Mouse (Mus musculus) left cerebral cortex, postnatal 10 days (tissue): ENCODE measurements around the gene Jag2. TPM values are rescaled to one million over a fixed set of nuclear protein-coding genes. Genes with fewer than 3 reads are reported as not detected.

Experiments
- DNase-seq, 2 experiments: peaks; one replicate each; pipeline ENCODE4 v3.0.0; 2021 to 2022; ENCODE audit warnings: low spot score in 2 of 2, mixed read lengths in 1 of 2; ENCODE audit errors: extremely low spot score in 1 of 2
- intact Hi-C: fragments of 180-260 bp; cut with DNase I; formaldehyde crosslinking; loops from one replicate; pipeline ENCODE4 v1.15.1; 2025
- total RNA-seq, 2 experiments: library from RNA; stranded (reverse); gene quantifications; 2 replicates each; pipeline ENCODE4 v1.2.3; 2021

Jag2 gene
- total RNA-seq, 2 experiments from 2014 or later: 60.0 to 60.9 TPM

GRCm38 (mm10) chr12:112914527-112914926 is 15.0 kb downstream of the Jag2 start:
- peak in 1 of 2 experiments; percentile 77 for DNase-seq
- intact Hi-C loops: no loop called here

GRCm38 (mm10) chr12:112912951-112913745 is 16.4 kb downstream of the Jag2 start:
- intact Hi-C loops: no loop called here
- no peak for DNase-seq

GRCm38 (mm10) chr12:112911701-112912100 is 17.9 kb downstream of the Jag2 start:
- no peak for DNase-seq
- intact Hi-C loops: no loop called here

- intact Hi-C loops: no loop called here
- no peak for DNase-seq
These were observed 20.6 kb downstream of the Jag2 start for GRCm38 (mm10) chr12:112908991-112909390.

- DNase-seq: no peak
- intact Hi-C loops: no loop called here
These were observed 24.6 kb downstream of the Jag2 start for GRCm38 (mm10) chr12:112905001-112905400.

- DNase-seq: no peak
- intact Hi-C loops: no loop called here
These were observed 25.6 kb downstream of the Jag2 start for GRCm38 (mm10) chr12:112903941-112904340.

GRCm38 (mm10) chr12:112900641-112901040 is 28.9 kb downstream of the Jag2 start:
- intact Hi-C loops: no loop called here
- no peak for DNase-seq

- intact Hi-C loops: no loop called here
- no peak for DNase-seq
These were observed 30.6 kb downstream of the Jag2 start for GRCm38 (mm10) chr12:112898960-112899359.

- intact Hi-C loops: no loop called here
- DNase-seq: no peak
These were observed 31.2 kb downstream of the Jag2 start for GRCm38 (mm10) chr12:112898351-112898750.

- peak in 1 of 2 experiments; percentile 72 for DNase-seq
- intact Hi-C loops: no loop called here
These were observed 31.9 kb downstream of the Jag2 start for GRCm38 (mm10) chr12:112897522-112898212.

- intact Hi-C loops: no loop called here
- no peak for DNase-seq
These were observed 34.6 kb downstream of the Jag2 start for GRCm38 (mm10) chr12:112894969-112895368.

GRCm38 (mm10) chr12:112894303-112894884 is 35.2 kb downstream of the Jag2 start:
- intact Hi-C loops: no loop called here
- DNase-seq: no peak

GRCm38 (mm10) chr12:112885465-112885864 is 44.1 kb downstream of the Jag2 start:
- intact Hi-C loops: no loop called here
- DNase-seq: no peak

- peak in 1 of 2 experiments; percentile 35 for DNase-seq
- intact Hi-C loops: no loop called here
These were observed 48.2 kb downstream of the Jag2 start for GRCm38 (mm10) chr12:112881301-112881815.

GRCm38 (mm10) chr12:112880661-112881060 is 48.9 kb downstream of the Jag2 start:
- intact Hi-C loops: no loop called here
- peak in 1 of 2 experiments; percentile 11 for DNase-seq

- DNase-seq: peak in 1 of 2 experiments; percentile 13
- intact Hi-C loops: loop anchor here (5.0 kb wide), 1 partner anchor 58 kb away; no protein-coding TSS in a partner anchor
These were observed 49.8 kb downstream of the Jag2 start for GRCm38 (mm10) chr12:112879731-112880130.

- intact Hi-C loops: loop anchor here (5.0 kb wide), 1 partner anchor 60 kb away; no protein-coding TSS in a partner anchor
- DNase-seq: peak in 1 of 2 experiments; percentile 64
These were observed 52.0 kb downstream of the Jag2 start for GRCm38 (mm10) chr12:112877607-112878020.

- intact Hi-C loops: loop anchor here (5.0 kb wide), 1 partner anchor 60 kb away; no protein-coding TSS in a partner anchor
- peak in 1 of 2 experiments; percentile 19 for DNase-seq
These were observed 52.5 kb downstream of the Jag2 start for GRCm38 (mm10) chr12:112877073-112877576.
